Mouse (Mus musculus) frontal cortex, postnatal 10 days (tissue): Measurements from ENCODE around the gene Borcs8.

Experiments used
- DNase-seq, 2 experiments: peaks; one replicate each; pipeline ENCODE4 v3.0.0; 2022; ENCODE audit warnings: low spot score in 2 of 2, mixed read lengths in 1 of 2

Gene Borcs8

DNA sequence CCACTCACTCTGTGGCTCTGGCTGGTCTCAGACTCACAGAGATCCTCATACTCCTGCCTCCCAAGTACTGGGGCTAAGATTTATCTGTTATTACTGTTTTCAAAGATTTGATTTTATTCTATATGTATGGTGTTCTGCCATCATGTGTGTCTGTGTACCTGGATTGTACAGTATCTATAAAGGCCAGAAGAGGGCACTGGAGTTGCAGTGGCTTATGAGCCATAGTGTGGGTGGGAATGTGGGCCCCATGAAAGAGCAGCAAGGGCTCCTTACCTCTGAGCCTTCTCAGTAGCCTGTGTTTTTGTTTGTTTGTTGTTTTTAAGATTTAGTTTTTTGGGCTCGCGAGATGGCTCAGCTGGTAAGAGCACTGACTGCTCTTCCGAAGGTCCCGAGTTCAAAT, 39.8 kb downstream of the Borcs8 start:
- DNase-seq = no peak

DNA sequence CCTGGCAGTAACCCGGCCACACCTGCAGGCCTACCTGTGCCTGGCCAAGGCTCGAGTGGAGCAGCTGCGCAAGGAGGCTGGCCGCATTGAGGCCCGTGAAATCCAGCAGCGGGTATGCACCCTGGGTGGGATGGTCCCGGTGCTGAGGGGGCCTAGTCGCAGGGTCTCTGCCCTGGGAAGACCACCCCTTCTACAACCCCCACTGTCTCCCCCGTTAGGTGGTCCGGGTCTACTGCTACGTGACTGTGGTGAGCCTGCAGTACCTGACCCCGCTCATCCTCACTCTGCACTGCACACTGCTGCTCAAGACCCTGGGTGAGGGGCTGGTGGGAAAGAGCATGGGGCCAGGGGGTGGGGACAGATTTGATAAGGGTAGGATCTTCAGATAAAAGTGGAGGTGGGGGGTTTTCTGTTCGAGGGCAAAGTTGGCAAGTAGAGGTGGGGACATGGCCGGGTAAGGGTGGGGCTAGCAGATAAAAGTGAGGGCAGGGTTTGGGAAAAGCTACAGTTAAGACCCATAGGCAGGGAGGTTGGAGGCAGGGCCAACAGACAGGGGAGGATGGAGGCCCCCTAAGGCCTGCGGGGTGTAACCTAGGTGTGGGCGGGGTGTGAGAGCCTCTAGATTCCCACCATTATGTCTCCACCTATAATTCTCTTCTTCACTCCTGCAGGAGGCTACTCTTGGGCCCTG, 42.1 kb downstream of the Borcs8 start:
- no peak for DNase-seq

- no peak for DNase-seq
These were observed 42.6 kb downstream of the Borcs8 start for GRCm38 (mm10) chr8:70181903-70182252.

GRCm38 (mm10) chr8:70183194-70183593, 43.9 kb downstream of the Borcs8 start:
- no peak for DNase-seq

DNA sequence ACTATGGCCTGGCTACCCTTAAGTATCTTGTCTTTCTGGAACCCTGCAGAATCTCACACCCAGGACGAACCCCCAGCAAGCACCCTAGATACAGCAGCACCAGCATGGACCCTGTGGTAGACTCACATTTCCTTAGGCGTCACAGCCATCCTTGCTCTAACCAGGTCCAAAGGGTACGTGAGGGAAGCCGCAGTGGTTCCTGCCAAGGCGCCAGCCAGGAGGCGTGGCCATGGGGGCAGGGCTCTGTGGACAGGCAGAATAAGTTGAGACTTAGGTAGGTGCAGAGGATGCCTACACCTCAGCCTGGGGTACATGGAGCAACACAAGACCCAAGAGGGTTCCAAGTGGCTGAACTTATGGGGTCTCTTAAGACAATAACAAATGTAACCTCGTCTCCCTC, 49.4 kb downstream of the Borcs8 start:
- DNase-seq = no peak

DNA sequence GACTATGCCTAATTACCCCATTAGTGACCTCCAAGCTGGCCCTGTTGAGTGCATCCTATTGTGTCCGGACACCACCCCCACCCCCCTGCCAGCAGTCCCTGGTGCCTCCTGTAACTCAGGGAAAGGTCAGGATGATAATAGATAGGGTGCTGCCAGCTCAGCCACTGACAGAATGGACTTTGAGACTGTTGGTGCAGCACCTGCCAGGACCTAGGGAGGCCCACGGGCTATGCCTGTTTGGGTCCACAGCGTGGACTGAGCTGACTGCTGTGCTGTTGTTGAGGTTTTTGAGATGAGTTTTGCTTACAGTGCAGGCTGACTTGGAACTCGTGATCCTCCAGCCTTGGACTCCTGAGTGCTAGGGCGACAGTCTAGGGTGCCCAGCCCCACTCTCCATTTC, 53.9 kb downstream of the Borcs8 start:
- DNase-seq = no peak

- DNase-seq = no peak
These were observed 54.9 kb downstream of the Borcs8 start for GRCm38 (mm10) chr8:70194191-70194590.

DNA sequence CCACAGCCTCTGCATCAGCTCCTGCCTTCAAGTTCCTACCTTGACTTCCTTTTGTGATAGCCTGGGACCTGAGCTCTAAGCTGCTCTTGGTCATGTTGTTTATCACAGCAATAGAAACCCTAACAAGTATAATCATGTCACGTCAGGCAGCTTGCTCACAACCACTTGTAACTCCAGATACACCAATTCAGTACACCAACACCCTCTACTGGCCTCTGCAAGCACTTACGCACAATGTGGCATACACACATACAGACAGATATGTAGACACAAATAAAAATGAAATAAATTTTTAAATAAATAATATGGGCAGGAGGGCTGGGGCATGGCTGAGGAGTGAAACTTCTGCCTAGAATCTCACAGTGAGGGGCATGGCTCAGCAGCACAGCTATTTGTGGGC, 56.5 kb downstream of the Borcs8 start:
- DNase-seq = no peak
